Mouse (Mus musculus) brain, adult 2 months (tissue): ENCODE results near the gene Cpn1.
A peak's percentile ranks its signal among the peaks of the same experiment; 100 is the strongest.

ENCODE experiments used
- DNase-seq: peaks from one replicate; pipeline ENCODE4 v3.0.0; 2011; ENCODE audit warnings: low read depth, low spot score

Cpn1 gene

GRCm38 (mm10) chr19:43986069-43986794 lies at the start of gene Cpn1:
Cpn1 (minus strand) TSS chr19:43986556.
- DNase-seq = no peak

- no peak for DNase-seq
Measured at GRCm38 (mm10) chr19:44033396-44033795, 47.0 kb upstream of the Cpn1 start.

GRCm38 (mm10) chr19:44032046-44032744 lies 45.8 kb upstream of the Cpn1 start:
- DNase-seq = no peak

GRCm38 (mm10) chr19:44030024-44030423 lies 43.7 kb upstream of the Cpn1 start:
- DNase-seq = no peak

- DNase-seq = no peak
Measured at GRCm38 (mm10) chr19:44028972-44029371, 42.6 kb upstream of the Cpn1 start, which contains the start of gene Cyp2c23. Cyp2c23 (minus strand) TSS chr19:44029208.

GRCm38 (mm10) chr19:44026956-44027530 lies 40.7 kb upstream of the Cpn1 start:
- no peak for DNase-seq

GRCm38 (mm10) chr19:44024921-44025585 lies 38.7 kb upstream of the Cpn1 start:
- DNase-seq = peak; percentile 61

- no peak for DNase-seq
Measured at GRCm38 (mm10) chr19:44023066-44023465, 36.7 kb upstream of the Cpn1 start.

GRCm38 (mm10) chr19:44021502-44021901 lies 35.1 kb upstream of the Cpn1 start:
- DNase-seq = no peak

- DNase-seq = no peak
Measured at GRCm38 (mm10) chr19:44019739-44020138, 33.4 kb upstream of the Cpn1 start.

GRCm38 (mm10) chr19:44013862-44014261 lies 27.5 kb upstream of the Cpn1 start:
- DNase-seq = no peak

- peak; percentile 13 for DNase-seq
Measured at GRCm38 (mm10) chr19:44008784-44009183, 22.4 kb upstream of the Cpn1 start.

- DNase-seq = peak; percentile 79
Measured at GRCm38 (mm10) chr19:44007186-44007585, 20.8 kb upstream of the Cpn1 start.

- DNase-seq = peak; percentile 38
Measured at GRCm38 (mm10) chr19:44005025-44005424, 18.7 kb upstream of the Cpn1 start.

GRCm38 (mm10) chr19:44004261-44004660 lies 17.9 kb upstream of the Cpn1 start:
- DNase-seq = no peak

GRCm38 (mm10) chr19:44000720-44001119 lies 14.4 kb upstream of the Cpn1 start:
- peak; percentile 79 for DNase-seq

- DNase-seq = no peak
Measured at GRCm38 (mm10) chr19:44000061-44000460, 13.7 kb upstream of the Cpn1 start.

GRCm38 (mm10) chr19:43998802-43999527 lies 12.6 kb upstream of the Cpn1 start:
- no peak for DNase-seq

- peak; percentile 76 for DNase-seq
Measured at GRCm38 (mm10) chr19:43998101-43998500, 11.7 kb upstream of the Cpn1 start.

GRCm38 (mm10) chr19:43995427-43995826 lies 9.1 kb upstream of the Cpn1 start:
- DNase-seq = peak; percentile 23

GRCm38 (mm10) chr19:43992464-43992863 lies 6.1 kb upstream of the Cpn1 start:
- DNase-seq = peak; percentile 13
